Mouse (Mus musculus) liver, embryonic 13.5 days (tissue): ENCODE data around the gene Aebp1. TPM values are rescaled to one million over a fixed set of nuclear protein-coding genes. Genes with fewer than 3 reads are reported as not detected.

Experiments used
- ATAC-seq: fragments of 200-750 bp; cut with Nextera tagmentation; 2 replicates; pipeline ENCODE4 v1.8.0; 2017; ENCODE audit warnings: low read depth, mild to moderate bottlenecking, moderate number of reproducible peaks, moderate library complexity
- DNase-seq: peaks from one replicate; pipeline ENCODE4 v3.0.0; 2022
- H3K27ac ChIP-seq: fragments of 300-500 bp; sonication (generic); 2 replicates; pipeline ENCODE4 v1.5.1; 2015; ENCODE audit warnings: moderate library complexity, mild to moderate bottlenecking, inconsistent platforms
- H3K27me3 ChIP-seq: fragments of 300-500 bp; sonication (generic); 2 replicates; pipeline ENCODE4 v1.6.1; 2015; ENCODE audit warnings: mild to moderate bottlenecking, inconsistent platforms
- H3K36me3 ChIP-seq: fragments of 300-500 bp; sonication (generic); 2 replicates; pipeline ENCODE4 v1.6.1; 2015; ENCODE audit warnings: mild to moderate bottlenecking, inconsistent platforms
- H3K4me1 ChIP-seq: fragments of 300-500 bp; sonication (generic); replicated peaks from 2 replicates; pipeline ENCODE4 v1.6.1; 2015; ENCODE audit warnings: inconsistent platforms
- H3K4me2 ChIP-seq: fragments of 300-500 bp; sonication (generic); 2 replicates; pipeline ENCODE4 v1.6.1; 2015; ENCODE audit warnings: inconsistent platforms, mild to moderate bottlenecking, moderate library complexity
- H3K4me3 ChIP-seq: fragments of 300-500 bp; sonication (generic); replicated peaks from 2 replicates; pipeline ENCODE4 v1.5.1; 2015; ENCODE audit warnings: mild to moderate bottlenecking, inconsistent platforms
- H3K9ac ChIP-seq: fragments of 300-500 bp; sonication (generic); 2 replicates; pipeline ENCODE4 v1.6.1; 2015; ENCODE audit warnings: mild to moderate bottlenecking, inconsistent platforms
- H3K9me3 ChIP-seq: fragments of 300-500 bp; sonication (generic); replicated peaks from 2 replicates; pipeline ENCODE4 v1.6.1; 2016; ENCODE audit warnings: inconsistent platforms
- WGBS: fragments of 180-500 bp; shearing (Covaris S2); methylation state at CpG from one replicate; pipeline ENCODE4 v1.1.7; 2015; ENCODE audit not compliant: insufficient replicate concordance; 5-methylcytosine and 5-hydroxymethylcytosine counted together
- polyA plus RNA-seq: library from polyadenylated mRNA; unstranded; fragments of >200 nt; fragmentation: Nextera tagmentation; extraction: Ambion mirVana; gene quantifications from 2 replicates; pipeline ENCODE4 v1.2.1, GENCODE M21; 2015

Gene Aebp1
- polyA plus RNA-seq, 1 experiment from 2014 or later: 5.9 TPM

DNA sequence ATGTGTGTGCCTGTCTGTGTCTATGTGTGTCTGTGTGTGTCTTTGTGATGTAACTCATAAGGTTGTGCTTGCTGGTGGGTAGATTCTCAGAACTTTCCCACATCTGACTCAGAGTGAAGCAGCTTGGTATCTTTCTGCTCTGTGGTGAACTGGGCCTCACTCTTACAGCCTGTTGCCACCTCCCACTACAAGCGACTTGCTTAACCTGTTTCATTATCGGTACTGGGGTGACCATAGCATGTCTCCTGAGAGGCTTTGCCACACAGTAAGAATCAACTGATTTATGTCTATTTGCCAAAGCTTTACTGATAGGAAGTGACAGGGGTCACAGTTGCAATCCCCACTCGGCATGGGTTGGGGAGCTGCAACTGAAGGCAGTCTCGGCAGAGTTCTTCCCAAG is 46.9 kb downstream of the Aebp1 start:
- no peak overlapping the region for H3K27ac ChIP-seq
- H3K4me3 ChIP-seq: no peak overlapping the region
- no peak overlapping the region for H3K4me2 ChIP-seq
- H3K9me3 ChIP-seq: no peaks in the 10 kb centered on the region
- 61% methylated on average over 4 of the region's 4 CpGs for WGBS
- H3K27me3 ChIP-seq: peaks cover 9% of the 10 kb centered on the region
- no peak for ATAC-seq
- no peaks in the 10 kb centered on the region for H3K4me1 ChIP-seq
- H3K36me3 ChIP-seq: no peaks in the 10 kb centered on the region
- no peak overlapping the region for H3K9ac ChIP-seq
- DNase-seq: no peak

- Histone ChIP-seq H3K36me3 (no peaks in the 10 kb centered on the region), H3K27me3 (no peaks in the 10 kb centered on the region), H3K9ac (no peak overlapping the region), H3K4me2 (no peak overlapping the region), H3K4me1 (no peaks in the 10 kb centered on the region), H3K27ac (no peak overlapping the region), H3K9me3 (no peaks in the 10 kb centered on the region), H3K4me3 (no peak overlapping the region)
- DNase-seq (no peak), ATAC-seq (peak; percentile 40; the same call in 1 of the 2 replicates)
- 17% methylated on average over 5 of the region's 5 CpGs for WGBS
These were observed 50.9 kb downstream of the Aebp1 start for GRCm38 (mm10) chr11:5912635-5913034.

DNA sequence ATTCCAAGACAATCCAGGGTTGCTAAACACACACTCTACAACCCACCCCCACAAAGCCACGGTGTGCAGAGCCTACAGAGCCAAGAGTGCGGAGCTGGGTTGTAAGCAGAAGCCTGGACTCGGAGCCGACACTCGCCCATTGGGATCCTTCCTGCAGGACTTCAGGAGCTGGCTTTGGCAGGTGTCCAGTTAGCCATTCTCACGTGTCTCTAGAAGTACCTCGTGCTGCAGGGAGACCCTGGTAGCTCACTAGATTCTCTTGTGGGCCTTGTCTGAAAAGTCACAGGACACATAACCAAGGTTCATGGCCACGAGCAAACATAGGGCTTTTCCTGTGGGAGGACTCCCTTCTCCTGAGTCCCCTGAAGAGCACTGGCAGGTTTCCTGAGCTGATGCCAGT is 51.5 kb downstream of the Aebp1 start:
- H3K36me3 ChIP-seq: no peaks in the 10 kb centered on the region
- no peaks in the 10 kb centered on the region for H3K27me3 ChIP-seq
- no peaks in the 10 kb centered on the region for H3K9me3 ChIP-seq
- no peak overlapping the region for H3K4me3 ChIP-seq
- H3K4me2 ChIP-seq: no peak overlapping the region
- WGBS: 61% methylated on average over 8 of the region's 8 CpGs
- no peak overlapping the region for H3K9ac ChIP-seq
- 0 out of 2 replicates have a peak, but pooled peaks have one; percentile 3 for ATAC-seq
- no peaks in the 10 kb centered on the region for H3K4me1 ChIP-seq
- DNase-seq: no peak
- no peak overlapping the region for H3K27ac ChIP-seq

- Histone ChIP-seq H3K27ac (no peak overlapping the region), H3K36me3 (no peaks in the 10 kb centered on the region), H3K9me3 (no peaks in the 10 kb centered on the region), H3K27me3 (no peaks in the 10 kb centered on the region), H3K4me1 (no peaks in the 10 kb centered on the region), H3K9ac (no peak overlapping the region), H3K4me3 (no peak overlapping the region), H3K4me2 (no peak overlapping the region)
- DNase-seq (no peak), ATAC-seq (no peak)
- WGBS: 63% methylated on average over 4 of the region's 4 CpGs
These were observed 52.2 kb downstream of the Aebp1 start for GRCm38 (mm10) chr11:5913936-5914335.

DNA sequence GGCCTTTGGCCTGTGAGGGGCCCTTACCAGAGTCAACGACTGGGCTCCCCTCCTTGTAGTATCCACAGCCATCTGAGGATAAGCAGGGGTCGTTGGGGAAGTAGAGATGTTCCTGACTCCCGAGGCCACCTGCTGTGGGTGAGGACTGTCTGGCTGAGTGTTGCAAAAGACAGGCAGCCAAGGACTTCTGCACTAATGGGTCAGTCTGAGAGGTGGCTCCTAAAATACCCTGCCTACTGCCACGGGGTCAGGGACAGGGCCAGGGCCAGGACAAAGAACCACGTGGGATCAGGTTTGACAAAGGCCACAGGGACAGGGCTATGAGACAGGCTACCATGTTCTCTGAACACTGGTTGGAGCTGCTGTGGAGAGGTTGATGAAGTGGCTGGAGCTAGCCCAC is 53.2 kb downstream of the Aebp1 start:
- no peak overlapping the region for H3K9ac ChIP-seq
- no peaks in the 10 kb centered on the region for H3K9me3 ChIP-seq
- 34% methylated on average over 5 of the region's 5 CpGs for WGBS
- H3K36me3 ChIP-seq: no peaks in the 10 kb centered on the region
- peaks cover 2% of the 10 kb centered on the region; the same call in 1 of the 2 replicates for H3K4me1 ChIP-seq
- no peak overlapping the region for H3K27ac ChIP-seq
- ATAC-seq (no peak), DNase-seq (no peak)
- no peaks in the 10 kb centered on the region for H3K27me3 ChIP-seq
- H3K4me2 ChIP-seq: no peak overlapping the region
- H3K4me3 ChIP-seq: no peak overlapping the region

DNA sequence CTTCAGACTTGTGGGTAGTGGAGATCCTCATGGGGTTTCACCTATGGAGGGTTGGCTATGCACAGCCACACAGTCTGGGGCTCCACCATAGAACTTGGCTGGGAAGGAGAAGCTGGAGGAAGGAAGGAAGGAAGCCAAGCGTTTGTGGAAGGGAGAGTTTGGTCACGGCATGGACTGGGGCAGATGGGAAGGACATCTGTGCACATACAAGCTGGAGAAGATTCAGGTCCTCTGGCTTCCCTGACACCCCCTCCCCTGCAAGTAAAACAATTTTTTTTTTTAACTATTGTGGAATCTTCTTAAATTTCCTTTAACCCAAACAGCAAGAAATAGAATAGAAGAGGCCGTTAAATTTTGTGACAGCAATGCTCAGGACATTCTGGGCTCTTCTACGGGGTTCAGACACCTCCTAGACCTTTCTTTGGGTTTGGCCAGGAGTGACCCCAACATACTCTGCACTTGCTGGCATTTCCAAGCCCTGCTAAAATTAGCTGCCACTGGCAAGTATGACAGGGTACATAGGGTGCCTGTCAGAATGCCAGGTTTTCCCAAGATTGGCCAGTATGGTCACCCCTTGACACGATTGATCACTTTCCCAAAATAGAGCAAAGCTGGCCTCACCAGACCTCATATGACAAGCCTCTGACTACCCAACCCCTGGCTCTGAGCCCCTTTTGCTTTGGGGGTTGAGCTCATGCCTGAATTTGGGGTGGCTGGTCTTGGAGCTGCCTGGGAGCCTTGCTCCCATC is 53.9 kb downstream of the Aebp1 start:
- 52% methylated on average over 5 of the region's 5 CpGs for WGBS
- no peak for ATAC-seq

DNA sequence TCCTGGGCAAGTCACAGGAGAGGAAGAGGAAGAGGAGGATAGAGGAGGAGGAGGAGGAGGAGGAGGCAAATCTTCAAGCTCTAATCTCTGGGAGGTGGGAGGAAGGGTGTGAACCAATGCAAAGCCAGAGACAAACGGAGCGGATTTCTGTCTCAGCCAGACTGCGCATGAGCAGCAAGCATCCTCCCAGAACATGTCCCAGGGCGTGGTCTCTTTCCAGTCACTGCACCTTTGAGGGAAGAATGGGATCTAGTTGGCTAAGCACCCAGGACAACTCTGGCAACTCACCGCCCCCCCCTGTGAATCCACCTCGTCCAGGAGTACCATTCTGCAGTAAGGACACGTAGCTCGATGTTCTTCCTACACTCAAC is 54.4 kb downstream of the Aebp1 start:
- Histone ChIP-seq H3K4me3 (no peak overlapping the region), H3K27me3 (no peaks in the 10 kb centered on the region), H3K36me3 (no peaks in the 10 kb centered on the region), H3K27ac (no peak overlapping the region), H3K9me3 (no peaks in the 10 kb centered on the region), H3K4me2 (no peak overlapping the region), H3K4me1 (peaks cover 5% of the 10 kb centered on the region; the same call in 1 of the 2 replicates), H3K9ac (no peak overlapping the region)
- DNase-seq (no peak), ATAC-seq (no peak)
- 59% methylated on average over 8 of the region's 8 CpGs for WGBS

More for the DNA sequence above, 53.9 kb downstream of the Aebp1 start:
- H3K36me3 ChIP-seq: no peaks in the 10 kb centered on the region
- no peak overlapping the region for H3K4me2 ChIP-seq
- H3K4me3 ChIP-seq: no peak overlapping the region
- DNase-seq: no peak
- H3K9me3 ChIP-seq: no peaks in the 10 kb centered on the region
- H3K9ac ChIP-seq: no peak overlapping the region
- peaks cover 5% of the 10 kb centered on the region; the same call in 1 of the 2 replicates for H3K4me1 ChIP-seq
- no peak overlapping the region for H3K27ac ChIP-seq
- no peaks in the 10 kb centered on the region for H3K27me3 ChIP-seq

- DNase-seq: no peak
These were observed 56.4 kb downstream of the Aebp1 start for GRCm38 (mm10) chr11:5918111-5918510.

DNA sequence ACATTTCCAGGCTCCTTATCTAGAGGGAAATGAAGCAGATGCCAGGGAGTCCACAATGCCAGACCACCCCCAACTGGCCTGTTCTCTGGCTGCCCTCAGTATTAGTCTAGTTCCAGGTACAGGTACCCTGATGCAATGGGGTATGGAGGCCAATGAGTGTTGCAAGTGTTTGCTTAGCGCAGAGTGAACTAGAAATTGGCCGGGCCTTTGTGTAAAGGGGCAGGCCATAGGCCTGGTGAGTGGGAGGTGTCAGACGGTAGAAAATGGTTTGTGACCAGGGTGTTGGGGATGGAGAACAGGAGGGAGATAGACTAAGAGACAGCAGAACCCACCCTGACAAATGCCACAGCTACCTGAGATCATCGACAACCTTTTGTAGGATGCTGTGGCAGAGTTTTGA is 57.9 kb downstream of the Aebp1 start:
- H3K9me3 ChIP-seq: no peaks in the 10 kb centered on the region
- DNase-seq: no peak
- 0 out of 2 replicates have a peak overlapping the region, but pooled peaks have one; percentile 18 for H3K27ac ChIP-seq
- H3K4me2 ChIP-seq: no peak overlapping the region
- no peak overlapping the region for H3K9ac ChIP-seq
- WGBS: 64% methylated on average over 4 of the region's 4 CpGs
- H3K27me3 ChIP-seq: no peaks in the 10 kb centered on the region
- peaks cover 5% of the 10 kb centered on the region; the same call in 1 of the 2 replicates for H3K4me1 ChIP-seq
- peak; percentile 81 for ATAC-seq
- no peak overlapping the region for H3K4me3 ChIP-seq
- H3K36me3 ChIP-seq: no peaks in the 10 kb centered on the region

More at GRCm38 (mm10) chr11:5918111-5918510, 56.4 kb downstream of the Aebp1 start:
- Histone ChIP-seq H3K4me2 (no peak overlapping the region), H3K36me3 (no peaks in the 10 kb centered on the region), H3K27ac (no peak overlapping the region), H3K9me3 (no peaks in the 10 kb centered on the region), H3K27me3 (no peaks in the 10 kb centered on the region), H3K4me1 (peaks cover 5% of the 10 kb centered on the region; the same call in 1 of the 2 replicates), H3K9ac (no peak overlapping the region), H3K4me3 (no peak overlapping the region)
- WGBS: 53% methylated on average over 2 of the region's 2 CpGs
- no peak for ATAC-seq

GRCm38 (mm10) chr11:5920323-5920960 is 58.7 kb downstream of the Aebp1 start:
- no peaks in the 10 kb centered on the region for H3K9me3 ChIP-seq
- 0 out of 2 replicates have a peak overlapping the region, but pooled peaks have one; percentile 18 for H3K27ac ChIP-seq
- 0 out of 2 replicates have a peak overlapping the region, but pooled peaks have one; percentile 14 for H3K4me2 ChIP-seq
- H3K9ac ChIP-seq: no peak overlapping the region
- no peaks in the 10 kb centered on the region for H3K27me3 ChIP-seq
- no peak overlapping the region for H3K4me3 ChIP-seq
- H3K4me1 ChIP-seq: peaks cover 5% of the 10 kb centered on the region; the same call in 1 of the 2 replicates
- WGBS: 26% methylated on average over 17 of the region's 17 CpGs
- peak; percentile 71 for ATAC-seq
- no peaks in the 10 kb centered on the region for H3K36me3 ChIP-seq
- no peak for DNase-seq
